Mouse (Mus musculus): ENCODE data around the gene Hs3st2.

- TF ChIP-seq MXI1 (IDR thresholded peaks at IDR 0.05; ENCODE audit: low read depth, low read length): no peak
- TF ChIP-seq KAT2A (conservative IDR thresholded peaks at IDR 0.05; ENCODE audit: low read depth, low read length): no peak
- no peak for TF ChIP-seq CTCF (IDR thresholded peaks at IDR 0.05 in 2 of 3, conservative IDR thresholded peaks at IDR 0.05 in 1 of 3; ENCODE audit: control insufficient read depth in 1 of 3, insufficient read depth in 1 of 3, low read depth in 2 of 3, low read length in 3 of 3, poor library complexity in 1 of 3, severe bottlenecking in 1 of 3)
Observed at GRCm38 (mm10) chr7:121436884-121437283, 45.2 kb downstream of the Hs3st2 start.
